Mouse (Mus musculus): Measurements from ENCODE around the gene Ift74. TPM values are rescaled to one million over a fixed set of nuclear protein-coding genes. Genes with fewer than 3 reads are reported as not detected.

The Ift74 gene
- 26.2 and 26.8 TPM in 2 replicates for polyA plus RNA-seq (2015; fragmentation: Nextera tagmentation; extraction: Ambion mirVana)

DNA sequence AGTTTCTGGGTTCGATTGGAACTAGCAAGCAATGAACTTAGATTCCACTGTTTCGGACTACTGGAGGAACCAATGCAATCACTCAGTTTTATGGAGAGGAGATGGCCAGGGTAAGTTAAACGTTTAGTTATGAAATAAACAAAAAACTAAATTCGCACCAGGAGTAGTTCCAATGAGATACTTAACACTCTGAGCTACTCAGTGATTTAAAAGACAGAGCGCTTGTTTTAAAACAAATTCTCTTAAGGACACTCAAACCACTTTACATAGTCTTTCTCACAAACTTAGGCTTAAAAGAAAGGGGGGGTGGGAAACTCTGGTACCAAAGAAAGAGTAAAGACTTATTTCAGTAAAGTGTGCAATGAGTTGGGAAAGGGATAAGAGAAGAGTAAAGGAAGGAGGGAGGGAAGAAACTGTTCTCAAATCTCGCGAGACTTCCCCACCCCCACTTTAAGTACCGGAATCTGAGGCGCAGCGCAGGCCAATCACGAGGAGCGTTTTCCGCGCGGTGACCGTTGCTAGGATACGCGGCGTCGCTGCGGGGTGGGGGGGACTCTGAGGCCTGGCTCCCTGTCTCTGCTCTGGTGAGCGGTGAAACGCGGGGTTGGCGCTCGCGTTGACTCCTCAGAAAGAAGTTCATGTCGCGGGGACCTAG, at the start of gene Ift74:
TSS of gene Ift74 (plus strand) at position 520 of the 655 bp plus-strand sequence.
- Histone ChIP-seq H3K4me3 (replicated peaks; ENCODE audit: low read length) (peak within 1 kb of the TSS; percentile 81), H3K27ac (ENCODE audit: low read length) (peak within 1 kb of the TSS; percentile 67), H3K27me3 (replicated peaks; ENCODE audit: control insufficient read depth, insufficient read depth, low read length) (no peaks in the 10 kb centered on the region), H3K36me3 (ENCODE audit: control insufficient read depth, insufficient read depth) (no peaks in the 10 kb centered on the region), H3K4me1 (replicated peaks; ENCODE audit: control insufficient read depth, insufficient read depth, low read length) (peaks cover 12% of the 10 kb centered on the region), H3K9me3 (ENCODE audit: control insufficient read depth, low read length) (no peaks in the 10 kb centered on the region), H3K4me2 (ENCODE audit: low read length) (peak within 1 kb of the TSS; percentile 83), H3K9ac (replicated peaks; ENCODE audit: low read depth, low read length) (peak within 1 kb of the TSS; percentile 74)
- ATAC-seq, result peak; percentile 100
- WGBS, result 1% methylated on average over 29 of the region's 29 CpGs

- no peak overlapping the region for H3K4me3 ChIP-seq (replicated peaks; ENCODE audit: low read length)
- H3K4me2 ChIP-seq (ENCODE audit: low read length), result no peak overlapping the region
- H3K9me3 ChIP-seq (ENCODE audit: control insufficient read depth, low read length), result no peaks in the 10 kb centered on the region
- H3K4me1 ChIP-seq (replicated peaks; ENCODE audit: control insufficient read depth, insufficient read depth, low read length), result no peaks in the 10 kb centered on the region
- H3K36me3 ChIP-seq (ENCODE audit: control insufficient read depth, insufficient read depth), result peaks cover 6% of the 10 kb centered on the region
- no peak overlapping the region for H3K9ac ChIP-seq (replicated peaks; ENCODE audit: low read depth, low read length)
- no peak for ATAC-seq
- no peaks in the 10 kb centered on the region for H3K27me3 ChIP-seq (replicated peaks; ENCODE audit: control insufficient read depth, insufficient read depth, low read length)
- H3K27ac ChIP-seq (ENCODE audit: low read length), result no peak overlapping the region
- 96% methylated on average over 4 of the region's 4 CpGs for WGBS
Measured at GRCm38 (mm10) chr4:94572677-94573076, 41.6 kb upstream of the Ift74 start.

DNA sequence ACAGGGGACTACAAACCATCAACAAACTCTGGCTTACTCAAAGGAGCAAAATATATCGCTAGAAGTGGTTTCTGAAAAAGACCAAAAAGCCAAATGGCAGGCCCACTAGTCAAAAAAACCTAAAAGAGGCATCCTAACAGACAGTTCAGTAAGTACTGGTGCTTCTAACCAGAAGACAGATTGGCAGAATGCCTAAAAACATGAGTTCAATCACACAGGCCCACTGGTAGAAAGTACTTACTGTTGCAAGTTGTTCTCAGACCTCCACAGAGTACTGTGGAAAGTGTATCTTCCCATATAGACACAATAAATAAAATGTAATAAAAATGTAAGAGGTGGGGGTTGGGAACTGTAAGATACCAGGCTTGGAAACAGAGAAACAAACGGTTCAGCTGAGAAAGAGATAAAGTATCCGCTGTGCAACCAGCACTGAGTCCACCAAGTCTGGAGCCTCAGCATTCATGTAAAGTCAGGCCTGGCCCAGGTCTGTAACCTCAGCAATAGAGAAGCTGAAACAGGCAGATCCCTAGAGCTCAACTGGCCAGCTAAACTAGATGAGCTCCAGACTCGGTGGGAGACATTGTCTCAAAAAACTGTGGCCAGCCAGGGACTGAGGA, 22.4 kb upstream of the Ift74 start:
- 85% methylated on average over 4 of the region's 4 CpGs for WGBS
- Histone ChIP-seq H3K9me3 (ENCODE audit: control insufficient read depth, low read length) (no peaks in the 10 kb centered on the region), H3K27ac (ENCODE audit: low read length) (no peak overlapping the region), H3K4me2 (ENCODE audit: low read length) (no peak overlapping the region), H3K4me3 (replicated peaks; ENCODE audit: low read length) (no peak overlapping the region), H3K36me3 (ENCODE audit: control insufficient read depth, insufficient read depth) (no peaks in the 10 kb centered on the region), H3K4me1 (replicated peaks; ENCODE audit: control insufficient read depth, insufficient read depth, low read length) (no peaks in the 10 kb centered on the region), H3K9ac (replicated peaks; ENCODE audit: low read depth, low read length) (no peak overlapping the region), H3K27me3 (replicated peaks; ENCODE audit: control insufficient read depth, insufficient read depth, low read length) (no peaks in the 10 kb centered on the region)
- ATAC-seq, result no peak

- Histone ChIP-seq H3K27ac (ENCODE audit: low read length) (no peak overlapping the region), H3K4me3 (replicated peaks; ENCODE audit: low read length) (no peak overlapping the region), H3K4me2 (ENCODE audit: low read length) (no peak overlapping the region), H3K9me3 (ENCODE audit: control insufficient read depth, low read length) (no peaks in the 10 kb centered on the region), H3K4me1 (replicated peaks; ENCODE audit: control insufficient read depth, insufficient read depth, low read length) (no peaks in the 10 kb centered on the region), H3K27me3 (replicated peaks; ENCODE audit: control insufficient read depth, insufficient read depth, low read length) (no peaks in the 10 kb centered on the region), H3K9ac (replicated peaks; ENCODE audit: low read depth, low read length) (no peak overlapping the region), H3K36me3 (ENCODE audit: control insufficient read depth, insufficient read depth) (no peaks in the 10 kb centered on the region)
- no peak for ATAC-seq
Measured at GRCm38 (mm10) chr4:94592709-94593108, 21.6 kb upstream of the Ift74 start.

DNA sequence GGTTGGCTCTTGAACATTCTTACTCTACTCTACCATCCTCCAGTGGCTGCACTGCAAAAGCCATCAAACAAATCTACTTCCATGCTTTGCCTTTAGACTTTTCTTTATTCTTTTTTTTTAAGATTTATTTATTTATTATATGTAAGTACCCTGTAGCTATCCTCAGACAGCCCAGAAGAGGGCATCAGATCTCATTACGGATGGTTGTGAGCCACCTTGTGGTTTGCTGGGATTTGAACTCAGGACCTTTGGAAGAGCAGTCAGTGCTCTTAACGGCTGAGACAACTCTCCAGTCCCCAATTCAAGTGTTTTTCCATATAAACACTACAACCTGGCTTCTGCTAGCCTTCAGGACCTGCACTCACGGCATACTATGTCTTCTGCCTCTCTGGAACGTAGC, 12.9 kb upstream of the Ift74 start:
- 89% methylated on average over 4 of the region's 4 CpGs for WGBS
- ATAC-seq, result no peak
- H3K4me3 ChIP-seq (replicated peaks; ENCODE audit: low read length), result no peak overlapping the region
- H3K4me2 ChIP-seq (ENCODE audit: low read length), result peak overlapping the region; percentile 17; the same call in 1 of the 2 replicates
- no peaks in the 10 kb centered on the region for H3K36me3 ChIP-seq (ENCODE audit: control insufficient read depth, insufficient read depth)
- H3K9ac ChIP-seq (replicated peaks; ENCODE audit: low read depth, low read length), result no peak overlapping the region
- H3K9me3 ChIP-seq (ENCODE audit: control insufficient read depth, low read length), result no peaks in the 10 kb centered on the region
- H3K4me1 ChIP-seq (replicated peaks; ENCODE audit: control insufficient read depth, insufficient read depth, low read length), result peaks cover 20% of the 10 kb centered on the region
- no peak overlapping the region for H3K27ac ChIP-seq (ENCODE audit: low read length)
- no peaks in the 10 kb centered on the region for H3K27me3 ChIP-seq (replicated peaks; ENCODE audit: control insufficient read depth, insufficient read depth, low read length)

GRCm38 (mm10) chr4:94602496-94603030, 11.7 kb upstream of the Ift74 start:
- peak overlapping the region; percentile 91 for H3K9ac ChIP-seq (replicated peaks; ENCODE audit: low read depth, low read length)
- H3K4me1 ChIP-seq (replicated peaks; ENCODE audit: control insufficient read depth, insufficient read depth, low read length), result peaks cover 20% of the 10 kb centered on the region
- no peaks in the 10 kb centered on the region for H3K36me3 ChIP-seq (ENCODE audit: control insufficient read depth, insufficient read depth)
- H3K4me3 ChIP-seq (replicated peaks; ENCODE audit: low read length), result peak overlapping the region; percentile 100
- H3K4me2 ChIP-seq (ENCODE audit: low read length), result peak overlapping the region; percentile 92
- H3K9me3 ChIP-seq (ENCODE audit: control insufficient read depth, low read length), result no peaks in the 10 kb centered on the region
- WGBS, result under 1% methylated on average over 32 of the region's 33 CpGs
- H3K27me3 ChIP-seq (replicated peaks; ENCODE audit: control insufficient read depth, insufficient read depth, low read length), result no peaks in the 10 kb centered on the region
- peak overlapping the region; percentile 94 for H3K27ac ChIP-seq (ENCODE audit: low read length)
- no peak for ATAC-seq

GRCm38 (mm10) chr4:94603031-94603629, 11.2 kb upstream of the Ift74 start, which contains the start of gene Plaa:
TSS of gene Plaa (minus strand) at chr4:94603244.
- Histone ChIP-seq H3K27me3 (replicated peaks; ENCODE audit: control insufficient read depth, insufficient read depth, low read length) (no peaks in the 10 kb centered on the region), H3K4me2 (ENCODE audit: low read length) (peak within 1 kb of the TSS; percentile 97), H3K9ac (replicated peaks; ENCODE audit: low read depth, low read length) (peak within 1 kb of the TSS; percentile 91), H3K4me1 (replicated peaks; ENCODE audit: control insufficient read depth, insufficient read depth, low read length) (peaks cover 20% of the 10 kb centered on the region), H3K4me3 (replicated peaks; ENCODE audit: low read length) (peak within 1 kb of the TSS; percentile 100), H3K9me3 (ENCODE audit: control insufficient read depth, low read length) (no peaks in the 10 kb centered on the region), H3K27ac (ENCODE audit: low read length) (peak within 1 kb of the TSS; percentile 94), H3K36me3 (ENCODE audit: control insufficient read depth, insufficient read depth) (no peaks in the 10 kb centered on the region)
- 0% methylated on average over 49 of the region's 61 CpGs for WGBS
- peak; percentile 100 for ATAC-seq

DNA sequence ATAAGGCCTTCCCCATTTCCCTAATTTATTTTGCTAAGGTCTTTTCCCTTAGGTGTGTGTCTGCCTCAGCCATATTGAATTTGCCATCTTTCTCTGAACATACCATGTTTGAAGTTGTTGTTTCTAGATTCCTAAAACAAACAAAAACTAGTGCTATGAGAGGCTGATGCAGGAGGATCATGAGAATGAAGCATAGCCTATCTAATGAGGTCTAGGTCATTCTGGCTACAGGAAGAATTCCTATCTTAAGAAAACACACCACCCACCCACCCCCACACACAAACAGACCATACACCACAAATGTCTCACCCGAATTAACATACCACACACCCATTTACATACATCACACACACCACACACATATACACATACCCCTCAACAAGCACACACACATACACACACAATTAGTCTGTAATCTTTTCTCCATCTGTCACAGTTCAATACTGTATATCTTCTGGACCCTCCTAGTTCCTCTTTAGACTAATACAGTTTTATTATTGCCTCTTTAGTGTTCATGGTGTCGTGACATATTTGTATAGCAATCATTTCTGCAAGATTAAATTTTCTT, 9.8 kb upstream of the Ift74 start:
- Histone ChIP-seq H3K4me3 (replicated peaks; ENCODE audit: low read length) (no peak overlapping the region), H3K27me3 (replicated peaks; ENCODE audit: control insufficient read depth, insufficient read depth, low read length) (no peaks in the 10 kb centered on the region), H3K4me2 (ENCODE audit: low read length) (no peak overlapping the region), H3K27ac (ENCODE audit: low read length) (no peak overlapping the region), H3K9me3 (ENCODE audit: control insufficient read depth, low read length) (no peaks in the 10 kb centered on the region), H3K36me3 (ENCODE audit: control insufficient read depth, insufficient read depth) (no peaks in the 10 kb centered on the region), H3K4me1 (replicated peaks; ENCODE audit: control insufficient read depth, insufficient read depth, low read length) (peaks cover 20% of the 10 kb centered on the region), H3K9ac (replicated peaks; ENCODE audit: low read depth, low read length) (no peak overlapping the region)
- ATAC-seq, result no peak
- 94% methylated on average over 2 of the region's 2 CpGs for WGBS

GRCm38 (mm10) chr4:94605591-94605990, 8.7 kb upstream of the Ift74 start:
- Histone ChIP-seq H3K36me3 (ENCODE audit: control insufficient read depth, insufficient read depth) (no peaks in the 10 kb centered on the region), H3K9me3 (ENCODE audit: control insufficient read depth, low read length) (no peaks in the 10 kb centered on the region), H3K4me1 (replicated peaks; ENCODE audit: control insufficient read depth, insufficient read depth, low read length) (peaks cover 17% of the 10 kb centered on the region), H3K27ac (ENCODE audit: low read length) (no peak overlapping the region), H3K4me2 (ENCODE audit: low read length) (no peak overlapping the region), H3K27me3 (replicated peaks; ENCODE audit: control insufficient read depth, insufficient read depth, low read length) (no peaks in the 10 kb centered on the region), H3K4me3 (replicated peaks; ENCODE audit: low read length) (no peak overlapping the region), H3K9ac (replicated peaks; ENCODE audit: low read depth, low read length) (no peak overlapping the region)
- 87% methylated on average over 2 of the region's 2 CpGs for WGBS
- no peak for ATAC-seq

All from forebrain, embryonic 16.5 days (tissue).